Mouse (Mus musculus): ENCODE measurements around the gene Osbp. TPM values are rescaled to one million over a fixed set of nuclear protein-coding genes. Genes with fewer than 3 reads are reported as not detected.

The Osbp gene
- polyA plus RNA-seq, 1 experiment, result 23.1 TPM

- Histone ChIP-seq H3K4me3 (no peak overlapping the region), H3ac (ENCODE audit: control insufficient read depth, insufficient read length) (no peak overlapping the region), H3K4me2 (ENCODE audit: low read depth) (no peak overlapping the region), H3K79me2 (ENCODE audit: control insufficient read depth, insufficient read depth) (no peaks in the 10 kb centered on the region), H3K36me3 (ENCODE audit: control insufficient read depth, insufficient read depth) (no peaks in the 10 kb centered on the region), H3K27me3 (ENCODE audit: control insufficient read depth, insufficient read depth, insufficient read length) (no peaks in the 10 kb centered on the region)
- TF ChIP-seq MYOD1 (IDR thresholded peaks at IDR 0.05; ENCODE audit: control insufficient read depth in 1 of 3, insufficient read length in 2 of 3, low read depth in 2 of 3), result no peak
- no peak for TF ChIP-seq CEBPB (IDR thresholded peaks at IDR 0.05; ENCODE audit: insufficient read depth, poor library complexity, severe bottlenecking)
- TF ChIP-seq USF1 (IDR thresholded peaks at IDR 0.05; ENCODE audit: low read depth), result no peak
- no peak for TF ChIP-seq TCF3 (IDR thresholded peaks at IDR 0.05; ENCODE audit: insufficient read length, low read depth)
- no peak for TF ChIP-seq MAX (IDR thresholded peaks at IDR 0.05; ENCODE audit: low read depth)
- TF ChIP-seq MYOG (IDR thresholded peaks at IDR 0.05; ENCODE audit: control insufficient read depth in 1 of 3, insufficient read depth in 1 of 3, insufficient read length in 2 of 3, low read depth in 2 of 3), result no peak
- no peak for TF ChIP-seq POLR2AphosphoS2 (IDR thresholded peaks at IDR 0.05; ENCODE audit: insufficient read length, low read depth)
- no peak for TF ChIP-seq E2F4 (IDR thresholded peaks at IDR 0.05; ENCODE audit: insufficient read depth)
- no peak for TF ChIP-seq POLR2A (IDR thresholded peaks at IDR 0.05; ENCODE audit: insufficient read length, low read depth)
- TF ChIP-seq SRF (IDR thresholded peaks at IDR 0.05; ENCODE audit: control insufficient read depth, insufficient read length, low read depth), result no peak
- no peak for TF ChIP-seq TCF12 (IDR thresholded peaks at IDR 0.05; ENCODE audit: insufficient read depth, poor library complexity, severe bottlenecking)
- no peak for TF ChIP-seq REST (IDR thresholded peaks at IDR 0.05; ENCODE audit: insufficient read depth, insufficient read length)
Observed at GRCm38 (mm10) chr19:12024149-12024548, 58.4 kb downstream of the Osbp start.

DNA sequence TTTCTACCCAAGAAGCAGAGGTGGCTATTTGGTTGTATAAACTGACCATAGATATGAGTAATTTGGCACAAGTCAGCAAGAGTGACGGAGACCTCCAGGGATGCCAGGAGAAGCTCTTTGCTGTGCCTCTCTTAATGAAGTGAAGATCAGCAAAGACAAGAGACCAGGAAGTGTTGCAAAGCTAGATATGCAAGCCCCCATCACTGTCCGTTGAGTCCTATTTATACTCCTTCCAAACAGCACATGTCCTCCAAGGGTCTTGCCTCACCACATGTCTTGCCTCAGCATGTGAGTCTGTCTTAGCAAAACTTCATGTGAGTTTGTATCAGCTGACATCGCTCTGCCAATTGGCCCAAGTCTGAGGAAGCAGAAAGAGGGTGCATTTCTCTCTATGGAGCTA is 59.6 kb downstream of the Osbp start:
- TF ChIP-seq POLR2AphosphoS2 (IDR thresholded peaks at IDR 0.05; ENCODE audit: insufficient read length, low read depth), result no peak
- TF ChIP-seq TCF12 (IDR thresholded peaks at IDR 0.05; ENCODE audit: insufficient read depth, poor library complexity, severe bottlenecking), result no peak
- no peak for TF ChIP-seq MAX (IDR thresholded peaks at IDR 0.05; ENCODE audit: low read depth)
- no peak for TF ChIP-seq SRF (IDR thresholded peaks at IDR 0.05; ENCODE audit: control insufficient read depth, insufficient read length, low read depth)
- no peak for TF ChIP-seq REST (IDR thresholded peaks at IDR 0.05; ENCODE audit: insufficient read depth, insufficient read length)
- no peak for TF ChIP-seq CEBPB (IDR thresholded peaks at IDR 0.05; ENCODE audit: insufficient read depth, poor library complexity, severe bottlenecking)
- TF ChIP-seq POLR2A (IDR thresholded peaks at IDR 0.05; ENCODE audit: insufficient read length, low read depth), result no peak
- TF ChIP-seq USF1 (IDR thresholded peaks at IDR 0.05; ENCODE audit: low read depth), result no peak
- no peak for TF ChIP-seq MYOG (IDR thresholded peaks at IDR 0.05; ENCODE audit: control insufficient read depth in 1 of 3, insufficient read depth in 1 of 3, insufficient read length in 2 of 3, low read depth in 2 of 3)
- no peak for TF ChIP-seq TCF3 (IDR thresholded peaks at IDR 0.05; ENCODE audit: insufficient read length, low read depth)
- no peak for TF ChIP-seq E2F4 (IDR thresholded peaks at IDR 0.05; ENCODE audit: insufficient read depth)
- no peak for TF ChIP-seq MYOD1 (IDR thresholded peaks at IDR 0.05; ENCODE audit: control insufficient read depth in 1 of 3, insufficient read length in 2 of 3, low read depth in 2 of 3)
- Histone ChIP-seq H3K27me3 (ENCODE audit: control insufficient read depth, insufficient read depth, insufficient read length) (no peaks in the 10 kb centered on the region), H3K4me3 (no peak overlapping the region)

GRCm38 (mm10) chr19:12026606-12027005 is 60.9 kb downstream of the Osbp start:
- Histone ChIP-seq H3K27me3 (ENCODE audit: control insufficient read depth, insufficient read depth, insufficient read length) (no peaks in the 10 kb centered on the region), H3K4me2 (ENCODE audit: low read depth) (no peak overlapping the region), H3ac (ENCODE audit: control insufficient read depth, insufficient read length) (no peak overlapping the region), H3K4me3 (no peak overlapping the region), H3K79me2 (ENCODE audit: control insufficient read depth, insufficient read depth) (no peaks in the 10 kb centered on the region), H3K36me3 (ENCODE audit: control insufficient read depth, insufficient read depth) (no peaks in the 10 kb centered on the region)
- TF ChIP-seq MYOD1 (IDR thresholded peaks at IDR 0.05; ENCODE audit: control insufficient read depth in 1 of 3, insufficient read length in 2 of 3, low read depth in 2 of 3) (no peak), TCF3 (IDR thresholded peaks at IDR 0.05; ENCODE audit: insufficient read length, low read depth) (no peak), REST (IDR thresholded peaks at IDR 0.05; ENCODE audit: insufficient read depth, insufficient read length) (no peak), USF1 (IDR thresholded peaks at IDR 0.05; ENCODE audit: low read depth) (no peak), E2F4 (IDR thresholded peaks at IDR 0.05; ENCODE audit: insufficient read depth) (no peak), TCF12 (IDR thresholded peaks at IDR 0.05; ENCODE audit: insufficient read depth, poor library complexity, severe bottlenecking) (no peak), POLR2AphosphoS2 (IDR thresholded peaks at IDR 0.05; ENCODE audit: insufficient read length, low read depth) (no peak), SRF (IDR thresholded peaks at IDR 0.05; ENCODE audit: control insufficient read depth, insufficient read length, low read depth) (no peak)

More for the DNA sequence above, 59.6 kb downstream of the Osbp start:
- no peak overlapping the region for H3ac ChIP-seq (ENCODE audit: control insufficient read depth, insufficient read length)
- no peaks in the 10 kb centered on the region for H3K79me2 ChIP-seq (ENCODE audit: control insufficient read depth, insufficient read depth)
- H3K4me2 ChIP-seq (ENCODE audit: low read depth), result no peak overlapping the region
- no peaks in the 10 kb centered on the region for H3K36me3 ChIP-seq (ENCODE audit: control insufficient read depth, insufficient read depth)

DNA sequence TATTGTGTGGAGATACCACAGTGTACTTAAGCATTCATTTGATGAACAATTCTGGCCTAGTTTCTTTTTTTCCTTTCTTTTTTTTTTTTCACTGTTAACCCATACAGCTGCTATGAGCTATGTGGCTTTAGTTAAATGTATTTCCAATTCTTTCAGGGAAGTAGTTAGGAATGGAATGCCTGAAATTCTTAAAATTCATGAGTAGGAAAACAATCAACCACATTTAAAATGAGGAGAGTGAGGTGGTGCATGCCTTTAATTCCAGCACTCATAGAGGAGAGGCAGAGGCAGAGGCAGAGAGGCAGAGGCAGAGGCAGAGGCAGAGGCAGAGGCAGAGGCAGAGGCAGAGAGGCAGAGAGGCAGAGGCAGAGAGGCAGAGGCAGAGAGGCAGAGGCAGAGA is 72.0 kb downstream of the Osbp start:
- Histone ChIP-seq H3K36me3 (ENCODE audit: control insufficient read depth, insufficient read depth) (no peaks in the 10 kb centered on the region), H3K4me3 (no peak overlapping the region), H3ac (ENCODE audit: control insufficient read depth, insufficient read length) (no peak overlapping the region), H3K27me3 (ENCODE audit: control insufficient read depth, insufficient read depth, insufficient read length) (no peaks in the 10 kb centered on the region), H3K4me2 (ENCODE audit: low read depth) (no peak overlapping the region), H3K79me2 (ENCODE audit: control insufficient read depth, insufficient read depth) (no peaks in the 10 kb centered on the region)
- no peak for TF ChIP-seq E2F4 (IDR thresholded peaks at IDR 0.05; ENCODE audit: insufficient read depth)
- no peak for TF ChIP-seq MAX (IDR thresholded peaks at IDR 0.05; ENCODE audit: low read depth)
- no peak for TF ChIP-seq POLR2A (IDR thresholded peaks at IDR 0.05; ENCODE audit: insufficient read length, low read depth)
- TF ChIP-seq MYOD1 (IDR thresholded peaks at IDR 0.05; ENCODE audit: control insufficient read depth in 1 of 3, insufficient read length in 2 of 3, low read depth in 2 of 3), result no peak
- no peak for TF ChIP-seq USF1 (IDR thresholded peaks at IDR 0.05; ENCODE audit: low read depth)
- TF ChIP-seq TCF3 (IDR thresholded peaks at IDR 0.05; ENCODE audit: insufficient read length, low read depth), result no peak
- no peak for TF ChIP-seq TCF12 (IDR thresholded peaks at IDR 0.05; ENCODE audit: insufficient read depth, poor library complexity, severe bottlenecking)
- TF ChIP-seq POLR2AphosphoS2 (IDR thresholded peaks at IDR 0.05; ENCODE audit: insufficient read length, low read depth), result no peak
- TF ChIP-seq REST (IDR thresholded peaks at IDR 0.05; ENCODE audit: insufficient read depth, insufficient read length), result no peak
- TF ChIP-seq CEBPB (IDR thresholded peaks at IDR 0.05; ENCODE audit: insufficient read depth, poor library complexity, severe bottlenecking), result no peak

DNA sequence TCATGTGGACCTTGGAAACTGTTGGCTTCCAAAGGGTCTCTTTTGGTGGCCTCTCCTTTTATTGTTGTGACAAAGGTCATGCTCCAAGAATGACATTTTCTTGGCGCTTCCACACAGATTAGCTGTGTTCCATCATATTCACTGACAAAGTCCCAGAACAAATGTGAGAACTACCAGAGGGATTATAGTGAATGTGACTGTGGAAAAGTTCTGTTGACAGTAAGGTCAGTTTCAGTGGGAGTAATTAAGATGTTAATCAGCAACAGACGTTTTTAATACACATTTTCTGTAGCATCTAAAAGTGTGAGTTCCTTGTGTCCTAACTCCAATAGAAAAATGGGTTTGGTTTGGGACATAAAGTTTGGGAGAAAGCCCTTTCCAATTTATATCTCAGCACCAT is 75.5 kb downstream of the Osbp start, which contains the start of gene Olfr1423:
Olfr1423 (minus strand) TSS at position 101 of the 400 bp plus-strand sequence.
- TF ChIP-seq MAX (IDR thresholded peaks at IDR 0.05; ENCODE audit: low read depth), result no peak
- TF ChIP-seq MYOD1 (IDR thresholded peaks at IDR 0.05; ENCODE audit: control insufficient read depth in 1 of 3, insufficient read length in 2 of 3, low read depth in 2 of 3), result no peak
- TF ChIP-seq CEBPB (IDR thresholded peaks at IDR 0.05; ENCODE audit: insufficient read depth, poor library complexity, severe bottlenecking), result no peak
- TF ChIP-seq TCF12 (IDR thresholded peaks at IDR 0.05; ENCODE audit: insufficient read depth, poor library complexity, severe bottlenecking), result no peak
- no peak for TF ChIP-seq MYOG (IDR thresholded peaks at IDR 0.05; ENCODE audit: control insufficient read depth in 1 of 3, insufficient read depth in 1 of 3, insufficient read length in 2 of 3, low read depth in 2 of 3)
- no peak for TF ChIP-seq POLR2A (IDR thresholded peaks at IDR 0.05; ENCODE audit: insufficient read length, low read depth)
- TF ChIP-seq TCF3 (IDR thresholded peaks at IDR 0.05; ENCODE audit: insufficient read length, low read depth), result no peak
- TF ChIP-seq REST (IDR thresholded peaks at IDR 0.05; ENCODE audit: insufficient read depth, insufficient read length), result no peak
- TF ChIP-seq E2F4 (IDR thresholded peaks at IDR 0.05; ENCODE audit: insufficient read depth), result no peak
- TF ChIP-seq USF1 (IDR thresholded peaks at IDR 0.05; ENCODE audit: low read depth), result no peak
- no peak for TF ChIP-seq POLR2AphosphoS2 (IDR thresholded peaks at IDR 0.05; ENCODE audit: insufficient read length, low read depth)
- no peak for TF ChIP-seq SRF (IDR thresholded peaks at IDR 0.05; ENCODE audit: control insufficient read depth, insufficient read length, low read depth)
- no peak within 1 kb of the TSS for H3ac ChIP-seq (ENCODE audit: control insufficient read depth, insufficient read length)
- H3K79me2 ChIP-seq (ENCODE audit: control insufficient read depth, insufficient read depth), result no peaks in the 10 kb centered on the region
- H3K36me3 ChIP-seq (ENCODE audit: control insufficient read depth, insufficient read depth), result no peaks in the 10 kb centered on the region
- no peak within 1 kb of the TSS for H3K4me2 ChIP-seq (ENCODE audit: low read depth)
- H3K4me3 ChIP-seq, result no peak within 1 kb of the TSS
- no peaks in the 10 kb centered on the region for H3K27me3 ChIP-seq (ENCODE audit: control insufficient read depth, insufficient read depth, insufficient read length)
